Mouse (Mus musculus) cortical plate, adult 2 months (tissue): ENCODE results near the gene Galk1.

Experiments
- CTCF ChIP-seq: fragments of 200-500 bp; IDR thresholded peaks from 2 replicates; pipeline ENCODE4 v1.5.1; 2011; ENCODE audit warnings: mild to moderate bottlenecking, control low read depth, low read length; ENCODE audit not compliant: insufficient read depth; ENCODE audit errors: extremely low read depth
- POLR2A ChIP-seq: fragments of 200-500 bp; IDR thresholded peaks from 2 replicates; pipeline ENCODE4 v1.6.1; 2011; ENCODE audit warnings: mild to moderate bottlenecking, low read length, control low read depth; ENCODE audit not compliant: insufficient read depth; ENCODE audit errors: extremely low read depth

DNA sequence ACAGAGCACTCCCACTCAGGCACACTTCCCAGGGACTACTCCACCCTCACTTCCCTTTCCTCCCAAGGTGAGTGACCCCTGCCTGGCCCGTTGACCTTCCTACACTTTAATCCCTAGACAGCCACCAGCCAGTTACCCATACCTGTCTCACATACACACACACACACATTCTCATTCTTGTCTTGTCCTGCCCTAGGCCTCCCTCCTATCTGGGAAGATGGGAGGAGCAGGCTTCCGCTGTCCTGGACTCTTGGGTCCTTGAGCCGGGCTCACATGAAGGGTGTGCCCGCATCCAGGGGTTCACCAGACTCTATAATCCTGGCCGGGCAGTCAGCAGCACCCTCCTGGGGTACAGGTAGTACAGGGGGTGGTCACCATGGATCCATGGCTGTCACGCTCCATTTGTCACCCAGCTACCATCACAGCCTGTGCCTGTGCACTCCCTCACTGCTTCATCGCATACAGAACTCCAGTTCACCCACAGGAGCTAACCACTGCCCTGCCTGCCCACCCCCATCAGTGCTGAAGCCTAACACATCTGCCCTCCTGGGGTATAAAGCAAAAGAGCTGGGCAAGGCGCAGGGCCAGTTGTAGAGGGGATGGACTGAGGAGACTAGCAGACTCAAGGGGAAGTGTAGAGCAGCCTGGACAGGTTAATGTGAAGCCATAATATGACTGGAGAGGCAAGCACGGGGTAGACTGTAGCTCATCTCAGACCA lies 6.7 kb downstream of the Galk1 start:
- TF ChIP-seq POLR2A (no peak), CTCF (no peak)
